11 mouse cellular contexts compared by ENCODE assay signal in the genomic region with DNA sequence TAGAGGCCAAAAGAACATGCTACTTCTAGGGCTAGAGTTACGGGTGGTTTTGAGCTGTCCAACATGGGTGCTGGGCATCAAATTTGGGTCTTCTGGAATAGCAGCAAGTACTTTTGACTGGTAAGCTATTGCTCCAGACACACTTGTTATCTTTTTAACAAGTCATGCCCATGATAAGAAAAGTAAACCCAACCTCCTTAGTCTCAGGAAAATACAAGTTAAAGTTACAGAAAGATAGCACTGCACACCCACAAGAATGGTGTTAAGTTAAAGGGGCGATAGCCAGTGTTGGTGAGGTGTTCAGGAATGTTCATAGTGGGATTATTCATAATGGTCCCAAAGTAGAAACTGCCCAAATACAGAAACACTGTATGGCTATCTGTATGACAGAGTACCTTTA.
"Had no signal": no experiment of that assay in that cellular context is flagged by ENCODE, and none has a peak within 500 bp of the region (broad histone marks: within the 10 kb centered on the region; RNA-seq: fewer than 3 reads in every experiment).

No protein-coding gene starts in this region.

- H3K36me3 ChIP-seq: lung, embryonic 15.5 days; neural tube, embryonic 15.5 days had no signal

- H3K4me1 ChIP-seq: limb, embryonic 12.5 days; lung, embryonic 15.5 days; midbrain, embryonic 13.5 days had no signal

- H3K27ac ChIP-seq: limb, embryonic 12.5 days; lung, embryonic 15.5 days; macrophage; midbrain, embryonic 13.5 days; neural tube, embryonic 15.5 days; stomach, postnatal 0 days had no signal

- H3K9me3 ChIP-seq: limb, embryonic 12.5 days; lung, embryonic 15.5 days; midbrain, embryonic 13.5 days; neural tube, embryonic 15.5 days had no signal

- H3K4me2 ChIP-seq: limb, embryonic 12.5 days; lung, embryonic 15.5 days; midbrain, embryonic 13.5 days; neural tube, embryonic 15.5 days had no signal

- ATAC-seq: midbrain, embryonic 13.5 days had no signal

- DNase-seq: kidney, adult 11 months; kidney, postnatal 10 days; lung, postnatal 14 days; right cerebral cortex, adult 18-20 months; thymus, postnatal 4 days had no signal

- H3K4me3 ChIP-seq: limb, embryonic 12.5 days; lung, embryonic 15.5 days; midbrain, embryonic 13.5 days; neural tube, embryonic 15.5 days had no signal

- H3K27me3 ChIP-seq: limb, embryonic 12.5 days; lung, embryonic 15.5 days; midbrain, embryonic 13.5 days; neural tube, embryonic 15.5 days had no signal

- H3K9ac ChIP-seq: limb, embryonic 12.5 days; lung, embryonic 15.5 days; midbrain, embryonic 13.5 days; neural tube, embryonic 15.5 days had no signal
